ENCODE assay signal across 34 mouse cellular contexts in genomic region chr10:45318922-45319321, GRCm38 (mm10). TPM values are rescaled to one million over a fixed set of nuclear protein-coding genes. Genes with fewer than 3 reads are reported as not detected.
"Had no signal": no experiment of that assay in that cellular context is flagged by ENCODE, and none has a peak within 500 bp of the region (broad histone marks: within the 10 kb centered on the region; RNA-seq: fewer than 3 reads in every experiment).

No protein-coding gene starts in this region.

- H3K4me1 ChIP-seq: heart, embryonic 15.5 days; hindbrain, embryonic 15.5 days; intestine, embryonic 15.5 days; kidney, embryonic 15.5 days had no signal

- H3K27ac ChIP-seq: heart, embryonic 10.5 days; heart, embryonic 13.5 days; heart, embryonic 15.5 days; hindbrain, embryonic 10.5 days; hindbrain, embryonic 12.5 days; hindbrain, embryonic 15.5 days; hindbrain, postnatal 0 days; intestine, embryonic 15.5 days; kidney, embryonic 15.5 days; kidney, postnatal 0 days; layer of hippocampus, adult 2 months; left cerebral cortex, adult 2 months had no signal

- H3K9ac ChIP-seq: heart, embryonic 12.5 days; heart, embryonic 13.5 days; heart, embryonic 15.5 days; hindbrain, embryonic 12.5 days; hindbrain, embryonic 15.5 days; intestine, embryonic 15.5 days; kidney, embryonic 15.5 days had no signal

- DNase-seq: heart, postnatal 10 days; heart, postnatal 14 days; heart, postnatal 36 days; heart, postnatal 4 days; kidney, adult 11 months; kidney, adult 18-20 months; kidney, adult 2 months; kidney, adult 8-10 months; kidney, adult 9 months; kidney, postnatal 14 days; kidney, postnatal 25 days; kidney, postnatal 36 days; kidney, postnatal 4 days; layer of hippocampus, adult 9-11 months; layer of hippocampus, postnatal 36 days had no signal

- H3K4me3 ChIP-seq: heart, embryonic 10.5 days; heart, embryonic 12.5 days; heart, embryonic 13.5 days; heart, embryonic 15.5 days; hindbrain, embryonic 10.5 days; hindbrain, embryonic 12.5 days; hindbrain, embryonic 15.5 days; intestine, embryonic 15.5 days; kidney, embryonic 15.5 days; layer of hippocampus, adult 2 months; left cerebral cortex, adult 2 months had no signal

- H3K36me3 ChIP-seq: hindbrain, embryonic 10.5 days; hindbrain, embryonic 12.5 days; hindbrain, embryonic 15.5 days; intestine, embryonic 15.5 days; kidney, embryonic 15.5 days had no signal

- H3K27me3 ChIP-seq: heart, embryonic 12.5 days; heart, embryonic 13.5 days; heart, embryonic 15.5 days; hindbrain, embryonic 12.5 days; hindbrain, embryonic 15.5 days; intestine, embryonic 15.5 days; kidney, embryonic 15.5 days had no signal

- ATAC-seq: hindbrain, embryonic 16.5 days; hindbrain, postnatal 0 days; inflammation-experienced regulatory T-cells, adult 6 months; intestine, embryonic 15.5 days; intestine, embryonic 16.5 days; intestine, postnatal 0 days had no signal

- H3K4me2 ChIP-seq: heart, embryonic 11.5 days; heart, embryonic 12.5 days; heart, embryonic 13.5 days; heart, embryonic 15.5 days; hindbrain, embryonic 12.5 days; hindbrain, embryonic 15.5 days; intestine, embryonic 15.5 days; kidney, embryonic 15.5 days had no signal

- H3K9me3 ChIP-seq: heart, embryonic 10.5 days; heart, embryonic 15.5 days; hindbrain, embryonic 12.5 days; hindbrain, embryonic 15.5 days; intestine, embryonic 15.5 days had no signal

RNA-seq across cellular contexts. Expression of gene Bves, which starts 16.6 kb away (rescaled TPM):
- total RNA-seq: hematopoietic stem cell, adult 5-6 weeks had no signal
- polyA plus RNA-seq: inflammation-experienced regulatory T-cells, adult 6 months had no signal
